Mouse (Mus musculus) thymus, postnatal 4 days (tissue): ENCODE measurements around the gene Sdk1.

Source experiments
- DNase-seq: peaks from one replicate; pipeline ENCODE4 v3.0.0; 2021

Sdk1 gene

GRCm38 (mm10) chr5:141910444-141910843 is 669.2 kb downstream of the Sdk1 start:
- no peak for DNase-seq

DNA sequence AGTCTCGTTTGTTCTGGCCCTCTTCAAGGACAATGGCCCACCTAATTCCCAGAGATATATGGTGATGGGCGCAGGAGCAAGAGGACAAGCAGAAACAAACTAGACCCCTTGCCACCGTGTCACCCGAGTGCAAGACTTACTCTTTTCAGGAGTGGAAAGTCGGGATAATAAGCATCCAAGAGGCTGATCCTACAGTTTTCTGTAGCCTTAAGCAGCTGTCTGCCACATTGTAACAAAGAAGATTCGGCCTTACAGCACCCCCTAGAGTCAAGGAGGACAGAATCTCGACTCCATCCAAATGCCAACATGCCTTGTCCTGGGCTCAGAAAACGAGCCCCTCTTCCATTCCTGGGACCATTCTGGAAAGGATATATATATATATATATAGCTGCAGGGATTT is 669.6 kb downstream of the Sdk1 start:
- no peak for DNase-seq

DNA sequence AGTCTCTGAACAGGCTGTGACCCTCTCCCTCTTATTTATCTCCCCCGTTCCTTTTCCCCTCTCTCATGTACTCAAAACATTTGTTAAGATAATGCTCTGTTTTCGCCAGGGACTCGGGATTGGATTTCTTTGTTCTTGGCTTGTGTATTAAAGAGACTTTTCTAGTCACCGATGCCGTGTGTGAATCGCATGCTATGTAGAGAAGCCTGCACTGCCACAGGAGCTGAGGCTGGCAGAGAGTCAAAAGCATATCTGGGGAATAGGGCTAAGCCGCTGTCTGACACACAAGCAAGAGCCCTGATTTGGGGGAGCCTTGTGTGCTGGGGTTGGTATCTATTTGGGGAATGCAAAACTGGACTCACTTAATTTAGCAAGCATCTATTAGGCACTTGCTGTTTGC is 671.6 kb downstream of the Sdk1 start:
- DNase-seq: no peak

- DNase-seq: no peak
Observed at GRCm38 (mm10) chr5:141916954-141917353, 675.7 kb downstream of the Sdk1 start.

GRCm38 (mm10) chr5:141939000-141939399 is 697.7 kb downstream of the Sdk1 start:
- DNase-seq: no peak

GRCm38 (mm10) chr5:141940636-141941035 is 699.3 kb downstream of the Sdk1 start:
- DNase-seq: no peak

DNA sequence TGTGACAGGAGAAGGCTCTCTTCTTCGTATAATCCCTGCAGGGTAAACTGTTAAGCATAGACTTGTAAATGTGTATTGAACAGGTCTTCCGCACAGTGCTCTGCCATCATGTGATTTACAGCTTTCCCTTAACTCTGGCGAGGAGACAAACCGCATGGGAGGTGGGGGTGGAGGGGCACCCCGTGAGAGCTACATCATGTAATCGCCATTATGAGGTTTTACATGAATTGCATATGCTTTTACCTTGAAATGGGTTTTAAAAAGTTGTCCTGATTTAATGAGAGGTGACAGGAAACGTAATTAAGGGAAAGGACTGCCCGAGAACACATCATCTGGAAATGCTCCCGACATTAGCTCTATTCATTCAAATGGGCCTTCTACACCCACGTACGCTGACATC is 709.5 kb downstream of the Sdk1 start:
- no peak for DNase-seq

DNA sequence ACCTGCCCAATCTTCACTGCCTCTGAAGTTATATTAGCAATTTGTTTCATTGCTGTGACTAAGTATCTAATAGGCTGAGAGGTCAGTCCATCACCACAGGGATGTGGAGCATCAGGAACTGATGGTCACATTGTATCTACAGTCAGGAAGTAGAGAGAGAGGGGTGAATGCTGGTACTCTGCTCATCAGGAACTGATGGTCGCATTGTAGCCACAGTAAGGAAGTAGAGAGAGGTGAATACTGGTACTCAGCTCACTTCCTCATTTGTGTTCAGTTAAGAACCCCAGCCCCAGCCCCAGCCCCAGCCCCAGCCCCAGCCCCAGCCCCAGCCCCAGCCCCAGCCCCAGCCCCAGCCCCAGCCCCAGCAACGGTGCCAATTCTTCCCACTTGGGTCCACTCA is 711.0 kb downstream of the Sdk1 start:
- no peak for DNase-seq

DNA sequence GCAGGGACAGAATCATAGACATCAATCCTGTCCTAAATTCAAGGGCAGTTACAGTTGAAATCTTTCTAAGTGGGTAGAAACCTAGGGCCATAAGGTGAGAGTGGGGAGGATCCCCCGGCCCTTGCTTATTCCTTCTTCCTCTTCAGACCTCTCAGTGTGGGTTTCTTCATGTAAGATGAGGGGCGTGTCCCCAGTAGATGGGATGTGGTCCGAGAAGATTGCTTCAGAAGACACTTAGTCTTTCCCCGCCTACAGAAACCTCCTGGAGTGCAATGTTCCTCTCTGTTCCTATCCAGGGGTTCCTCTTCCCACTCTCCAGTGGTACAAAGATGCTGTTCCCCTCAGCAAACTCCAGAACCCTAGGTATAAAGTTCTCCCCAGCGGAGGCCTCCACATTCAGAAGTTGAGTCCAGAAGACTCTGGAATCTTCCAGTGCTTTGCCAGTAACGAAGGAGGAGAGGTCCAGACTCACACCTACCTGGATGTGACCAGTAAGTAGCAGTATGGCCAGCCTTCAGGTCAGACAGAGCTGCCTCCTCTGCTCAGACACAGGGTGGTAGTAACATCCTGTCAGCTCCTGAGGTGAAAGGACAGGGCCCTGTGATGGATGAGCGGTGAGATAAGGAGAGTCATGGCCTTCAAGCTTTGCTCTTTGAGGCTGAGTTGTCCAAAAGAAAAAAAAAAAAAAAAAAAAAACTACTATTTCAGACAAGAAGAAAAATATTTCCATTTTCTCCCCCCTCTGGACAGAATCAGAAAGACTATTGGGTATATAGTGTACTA is 711.6 kb downstream of the Sdk1 start:
- DNase-seq: no peak

GRCm38 (mm10) chr5:141971071-141971470 is 729.8 kb downstream of the Sdk1 start:
- DNase-seq: no peak

DNA sequence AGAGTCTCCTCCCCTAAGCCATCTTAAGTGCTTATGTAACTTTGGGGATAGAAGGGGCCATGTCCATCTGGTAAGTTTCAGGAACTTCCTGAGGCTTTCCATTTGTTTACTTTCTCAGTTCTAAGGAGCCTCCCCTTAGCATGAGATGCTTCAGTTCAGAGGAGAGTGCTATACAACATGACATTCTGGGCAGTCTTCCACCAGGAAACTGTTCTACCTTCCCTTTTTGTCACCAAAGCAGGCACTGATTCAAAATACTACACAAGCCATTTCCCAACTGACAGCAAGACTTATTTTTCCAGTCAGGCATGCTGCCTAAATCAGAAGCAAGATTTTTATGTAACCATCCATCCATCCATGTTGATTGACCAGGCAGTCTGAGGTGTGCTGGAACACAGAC is 738.2 kb downstream of the Sdk1 start:
- no peak for DNase-seq

GRCm38 (mm10) chr5:141980746-141981145 is 739.5 kb downstream of the Sdk1 start:
- no peak for DNase-seq

GRCm38 (mm10) chr5:141984322-141984721 is 743.0 kb downstream of the Sdk1 start:
- no peak for DNase-seq

GRCm38 (mm10) chr5:141985003-141985402 is 743.7 kb downstream of the Sdk1 start:
- peak; percentile 93 for DNase-seq

DNA sequence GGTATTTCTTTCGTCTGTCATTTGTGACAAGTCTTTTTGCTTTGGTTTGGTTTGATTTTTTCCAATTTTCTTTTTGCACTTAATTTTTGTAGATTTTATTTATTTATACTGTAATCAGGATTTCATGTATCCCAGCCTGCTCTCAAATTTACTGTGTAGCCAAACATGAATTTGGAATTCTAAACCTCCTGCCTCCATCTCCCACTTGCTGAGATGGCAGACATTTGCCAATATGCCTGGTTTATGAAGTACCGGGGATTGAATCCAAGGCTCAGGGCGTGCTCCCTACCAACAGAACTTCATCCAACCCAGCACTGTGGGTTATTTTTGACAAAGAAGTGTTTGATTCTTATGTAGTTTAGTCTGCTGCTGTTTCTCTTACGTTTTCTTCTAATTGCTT is 744.3 kb downstream of the Sdk1 start:
- DNase-seq: no peak

DNA sequence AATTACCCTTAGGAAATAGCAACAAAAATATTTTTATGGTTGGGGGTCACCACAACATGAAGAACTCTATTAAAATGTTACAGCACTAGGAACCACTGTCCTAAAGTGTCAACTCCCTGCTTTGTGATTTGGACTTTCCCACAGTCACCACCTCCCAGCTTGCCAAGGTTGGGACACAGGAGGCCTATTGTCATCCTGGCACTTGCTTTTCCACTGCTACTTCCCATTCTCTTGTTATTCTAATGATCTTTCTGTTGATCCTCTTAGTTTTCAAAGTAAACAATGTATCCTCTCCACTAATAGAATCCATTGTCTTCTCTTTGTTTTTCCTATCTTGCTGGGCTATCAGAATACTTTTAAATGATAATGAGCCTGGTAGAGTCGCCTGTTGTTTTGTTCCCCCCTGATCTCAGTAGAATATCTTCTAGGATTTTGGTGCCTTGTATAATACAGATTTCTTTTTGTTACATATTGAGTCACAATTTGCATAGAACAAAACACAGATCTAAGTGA is 746.1 kb downstream of the Sdk1 start:
- no peak for DNase-seq

GRCm38 (mm10) chr5:141988685-141989084 is 747.4 kb downstream of the Sdk1 start:
- no peak for DNase-seq

- DNase-seq: no peak
Observed at GRCm38 (mm10) chr5:141994192-141994591, 752.9 kb downstream of the Sdk1 start.

GRCm38 (mm10) chr5:142000247-142000646 is 759.0 kb downstream of the Sdk1 start:
- DNase-seq: no peak

DNA sequence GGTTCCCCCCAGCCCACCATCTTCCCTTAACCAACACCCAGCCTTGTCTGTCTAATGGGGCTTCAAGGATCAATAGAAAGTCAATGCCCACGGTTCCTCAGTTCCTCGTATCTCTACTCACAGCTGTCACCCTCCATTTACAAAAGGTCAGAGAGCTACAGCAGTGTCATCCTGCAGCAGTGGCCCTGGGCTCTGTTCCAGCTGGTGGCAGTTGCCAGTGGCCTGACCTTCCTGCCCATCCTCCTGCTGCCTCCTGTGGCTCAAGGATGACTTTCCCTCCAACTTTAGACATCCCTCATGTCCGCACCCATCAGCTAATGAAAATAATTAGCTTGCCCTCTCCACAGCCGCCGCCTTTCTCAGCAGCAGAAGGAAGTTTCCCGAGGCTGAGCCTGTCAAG is 759.8 kb downstream of the Sdk1 start:
- no peak for DNase-seq

DNA sequence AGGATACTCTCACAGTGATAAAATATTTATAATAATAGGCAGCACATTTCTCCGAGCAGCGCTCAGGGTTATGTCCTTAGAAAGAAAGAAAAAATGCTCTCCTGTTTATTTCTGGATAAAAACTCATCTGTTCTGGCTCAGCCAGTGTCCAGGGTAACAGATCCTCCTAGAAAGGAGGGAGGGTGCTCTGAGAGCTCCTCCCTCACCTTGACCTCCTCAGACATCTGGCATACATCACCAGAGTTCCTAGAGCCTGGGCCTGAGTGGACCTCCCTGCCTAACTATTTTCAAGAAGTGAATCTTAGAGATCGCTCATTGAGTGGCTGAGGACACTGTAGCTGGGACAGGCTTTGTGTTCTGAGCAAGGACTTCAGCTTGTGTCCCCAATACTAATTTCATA is 760.7 kb downstream of the Sdk1 start:
- no peak for DNase-seq

DNA sequence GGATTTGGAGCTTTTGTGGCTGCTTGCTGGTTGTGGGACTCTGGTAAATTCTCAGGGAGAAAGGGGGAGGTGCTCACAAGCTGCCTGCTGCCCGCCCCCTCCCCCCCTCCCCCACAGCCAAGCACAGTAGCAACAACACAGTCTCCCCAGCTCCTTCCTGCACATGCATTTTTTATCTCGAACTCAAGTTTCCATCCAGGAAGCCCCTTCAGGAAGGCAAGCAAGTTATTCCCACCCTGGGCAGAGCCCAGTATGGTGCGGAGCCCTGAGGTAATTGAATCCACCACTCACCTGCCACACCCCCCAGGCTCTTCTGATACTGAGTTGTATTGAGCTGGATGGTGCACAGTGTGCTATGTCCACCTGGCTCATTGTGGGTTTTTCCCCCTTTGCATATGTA is 768.9 kb downstream of the Sdk1 start:
- DNase-seq: no peak

DNA sequence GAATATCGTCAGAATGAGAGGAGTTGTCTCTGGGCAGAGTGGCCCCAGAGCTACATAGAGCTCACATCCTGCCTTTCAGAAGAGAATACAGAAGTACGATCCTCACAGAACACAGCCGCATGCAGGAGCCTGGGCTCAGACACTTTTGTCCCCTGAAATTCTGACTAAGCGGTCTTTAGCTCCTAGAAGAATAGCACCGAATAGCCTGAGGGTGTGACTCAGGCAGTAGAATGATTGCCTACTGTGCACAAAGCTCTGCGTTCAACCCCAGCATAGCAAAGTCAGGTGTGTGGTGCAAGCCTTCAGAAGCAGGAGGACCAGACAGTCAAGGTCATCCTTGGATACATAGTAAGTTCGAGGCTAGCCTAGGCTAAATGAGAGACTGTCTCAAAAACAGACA is 775.7 kb downstream of the Sdk1 start:
- no peak for DNase-seq

DNA sequence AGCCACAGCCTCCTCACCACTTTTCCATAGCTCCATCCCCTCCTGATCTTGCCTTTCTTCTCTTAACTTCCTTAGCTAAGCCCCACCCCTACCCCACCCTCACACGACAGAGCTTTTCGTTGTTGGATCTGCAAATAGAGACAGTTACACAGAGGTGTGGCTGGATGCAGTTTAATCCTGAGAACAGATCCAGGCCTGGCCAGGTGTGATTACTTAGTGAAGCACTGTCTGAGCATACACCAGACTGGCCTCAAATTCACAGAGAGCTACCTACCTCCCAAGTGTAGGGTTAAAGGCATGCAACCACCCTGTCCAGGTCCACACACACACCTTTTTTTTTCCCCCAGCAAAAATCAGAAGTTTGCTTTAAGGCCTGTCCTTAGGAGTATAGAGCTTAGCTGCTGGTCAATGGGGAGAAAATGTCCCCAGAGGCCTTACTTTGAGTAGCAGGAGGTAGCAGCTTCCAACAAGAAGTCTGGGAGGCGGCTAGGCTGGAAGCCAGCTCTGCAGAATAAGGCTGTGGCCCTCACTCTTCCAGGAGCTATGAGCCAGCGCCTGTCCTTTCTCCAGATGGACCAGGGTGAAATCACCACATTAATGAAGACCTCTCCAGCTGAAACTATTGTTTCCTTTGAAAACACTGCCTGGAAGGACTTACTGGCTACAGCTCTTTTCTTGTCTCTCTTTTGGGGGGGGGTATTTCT is 781.7 kb downstream of the Sdk1 start:
- DNase-seq: no peak
